Mouse (Mus musculus): ENCODE measurements around the gene Eps8.

DNA sequence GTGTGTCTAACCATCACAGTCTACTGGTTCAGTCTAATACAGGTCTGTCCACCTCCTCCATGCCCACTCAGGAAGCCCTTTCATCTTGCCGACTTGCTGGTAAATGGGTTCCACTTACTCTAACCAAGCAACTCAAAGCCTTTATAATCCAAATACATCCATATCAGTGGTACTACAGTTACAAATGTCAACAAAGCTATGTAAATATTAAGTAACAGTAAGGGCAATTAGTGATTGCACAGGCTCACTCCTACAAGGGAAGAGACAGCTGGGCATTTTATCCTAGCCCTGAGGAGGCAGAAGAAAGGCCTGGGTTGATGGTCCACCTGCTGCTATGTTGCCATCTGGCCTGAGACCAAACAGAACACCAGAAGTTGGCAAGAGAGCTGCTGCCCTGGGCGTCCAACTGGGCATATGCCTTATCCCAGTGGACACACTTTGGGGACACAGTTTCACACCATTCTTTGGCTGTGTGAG lies 42.6 kb downstream of the Eps8 start:
- TF ChIP-seq CTCF (IDR thresholded peaks at IDR 0.05; ENCODE audit: low read depth, low read length), result no peak
- TF ChIP-seq POLR2A (IDR thresholded peaks at IDR 0.05; ENCODE audit: insufficient read depth, low read length), result no peak
- TF ChIP-seq EP300 (IDR thresholded peaks at IDR 0.05; ENCODE audit: insufficient read depth, low read depth, low read length), result no peak

All from ES-Bruce4 (cell line).